Mouse (Mus musculus) lung, adult 18-20 months (tissue): ENCODE data around the gene Aldh18a1.
"Not testable (repeated sequence)": the region's sequence is repeated elsewhere in the genome, so short reads cannot be mapped to it uniquely, and the experiment has no call there.

Experiments used
- DNase-seq, 2 experiments: peaks; one replicate each; pipeline ENCODE4 v3.0.0; 2022; ENCODE audit warnings: mixed read lengths in 2 of 2

Aldh18a1 gene

DNA sequence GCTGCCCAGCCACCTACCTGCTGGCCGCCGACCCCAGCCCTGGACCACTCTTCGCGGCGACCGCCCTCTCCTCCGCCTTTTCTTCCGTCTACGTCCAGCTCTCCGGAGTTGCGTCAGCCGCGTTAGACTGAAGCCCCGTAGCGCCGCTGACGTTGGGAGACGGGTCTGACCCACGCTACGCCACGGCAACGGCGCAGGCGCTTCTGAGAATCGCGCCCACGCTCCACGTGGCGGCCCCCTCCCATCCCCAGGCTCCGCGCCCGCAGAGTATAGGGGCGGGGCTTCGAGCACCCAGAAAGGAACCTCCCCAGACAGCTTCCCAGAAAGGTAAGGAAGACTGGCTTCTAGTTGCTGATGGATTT is at the start of gene Aldh18a1:
Aldh18a1 (minus strand) TSS at position 171 of the 362 bp plus-strand sequence.
- peak; percentile 90 to 92 for DNase-seq

- peak; percentile 40 to 47 for DNase-seq
Observed at GRCm38 (mm10) chr19:40637601-40638000, 49.3 kb upstream of the Aldh18a1 start.

DNA sequence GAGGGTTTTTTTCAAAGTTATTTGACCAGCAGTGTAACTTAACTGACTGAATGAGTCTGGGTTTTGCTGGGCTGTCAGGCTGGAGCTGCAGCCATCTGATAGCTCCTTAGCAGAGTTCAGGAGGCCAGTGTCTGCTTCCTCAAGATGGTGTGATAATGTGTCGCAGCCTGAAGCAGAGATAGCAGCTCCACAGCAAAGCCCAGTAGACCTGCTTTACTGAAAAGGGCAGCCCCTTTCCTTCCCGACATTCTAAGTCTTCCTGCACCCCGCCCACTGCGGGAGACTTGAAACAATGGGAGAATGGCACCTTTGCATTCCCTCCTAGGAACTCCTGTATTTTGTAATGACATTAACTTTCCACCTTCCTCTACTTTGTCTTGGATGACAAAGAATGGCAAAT is 48.8 kb upstream of the Aldh18a1 start:
- peak; percentile 57 to 74 for DNase-seq

DNA sequence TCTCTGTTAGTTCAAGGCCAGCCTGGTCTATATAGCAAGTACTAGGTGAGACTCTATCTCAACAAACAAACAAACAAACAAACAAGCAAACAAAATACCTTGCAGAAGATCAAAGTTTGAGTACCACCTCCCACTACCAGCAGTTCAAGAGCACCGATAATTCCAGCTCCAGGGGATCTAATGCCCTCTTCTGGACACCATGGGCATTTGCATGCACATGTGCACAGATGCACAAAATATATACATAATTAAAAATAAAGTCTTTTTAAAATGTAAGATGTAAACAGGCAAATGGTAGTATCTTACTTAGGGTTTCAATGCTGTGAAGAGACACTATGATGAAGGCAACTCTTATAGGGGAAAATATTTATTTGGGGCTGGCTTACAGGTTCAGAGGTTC is 44.9 kb upstream of the Aldh18a1 start:
- no peak for DNase-seq

- no peak for DNase-seq
Observed at GRCm38 (mm10) chr19:40632668-40633067, 44.4 kb upstream of the Aldh18a1 start.

GRCm38 (mm10) chr19:40632193-40632592 is 43.9 kb upstream of the Aldh18a1 start:
- no peak for DNase-seq

DNA sequence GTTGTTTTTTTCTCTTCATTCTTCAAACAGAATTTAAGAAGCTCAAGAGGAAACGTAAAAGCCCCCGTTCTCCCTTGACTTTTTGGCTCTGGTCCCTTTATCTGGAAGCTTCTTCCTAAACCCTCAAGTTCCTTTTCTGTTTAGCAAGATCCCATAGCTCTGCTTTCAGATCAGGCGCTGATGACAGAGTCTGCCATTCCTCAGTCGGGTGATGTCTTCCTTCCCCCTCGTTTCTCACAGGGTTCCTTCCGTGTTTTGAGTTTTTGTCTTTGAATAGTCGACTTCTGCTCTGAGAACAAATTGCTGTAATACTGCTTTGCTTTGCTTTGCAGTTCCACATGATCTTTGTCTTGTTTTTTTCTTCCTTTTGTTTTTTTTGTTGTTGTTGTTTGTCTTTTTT is 42.3 kb upstream of the Aldh18a1 start:
- DNase-seq = no peak

- DNase-seq = no peak
Observed at GRCm38 (mm10) chr19:40630096-40630495, 41.8 kb upstream of the Aldh18a1 start.

DNA sequence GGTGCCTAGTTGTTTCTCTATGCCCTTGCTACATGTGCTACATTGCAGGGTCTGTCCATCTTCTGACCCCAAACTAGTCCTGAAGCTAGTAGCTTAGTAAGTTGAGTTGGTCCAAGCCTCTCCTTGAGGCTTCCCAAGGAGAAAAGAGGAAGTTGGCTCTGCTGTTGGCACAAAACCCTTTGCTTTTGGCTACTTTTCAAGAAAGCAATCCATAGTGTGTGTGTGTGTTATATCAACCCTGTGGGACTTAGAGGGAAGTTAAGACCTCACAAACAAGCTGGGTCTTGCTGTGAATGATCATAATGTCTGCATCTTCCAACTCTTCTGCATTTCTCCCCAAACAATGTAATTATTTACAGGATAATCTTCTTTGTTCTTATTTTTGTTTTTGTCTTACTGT is 40.7 kb upstream of the Aldh18a1 start:
- no peak for DNase-seq

GRCm38 (mm10) chr19:40625935-40626334 is 37.7 kb upstream of the Aldh18a1 start:
- DNase-seq = no peak

DNA sequence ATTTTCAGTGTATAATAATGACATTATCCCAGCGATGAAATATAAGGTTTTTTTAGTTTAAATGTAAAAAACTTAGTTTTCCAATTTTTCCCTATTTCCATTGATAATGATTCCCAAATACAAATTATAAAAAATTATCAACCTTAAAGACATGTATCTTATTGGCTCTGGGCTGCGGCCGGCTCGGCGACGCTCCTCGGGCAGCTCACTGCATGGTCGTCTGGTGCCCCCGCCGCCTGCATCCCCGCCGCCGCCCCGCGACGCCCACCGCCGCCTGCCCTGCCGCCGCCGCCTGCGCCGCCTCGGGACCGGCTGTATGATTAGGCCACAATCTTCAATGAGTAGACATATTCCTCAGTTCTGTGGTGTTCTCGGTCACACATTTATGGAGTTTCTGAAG is 33.4 kb upstream of the Aldh18a1 start:
- not testable (repeated sequence) for DNase-seq

- no peak for DNase-seq
Observed at GRCm38 (mm10) chr19:40616021-40616420, 27.8 kb upstream of the Aldh18a1 start.

GRCm38 (mm10) chr19:40614811-40615210 is 26.5 kb upstream of the Aldh18a1 start:
- no peak for DNase-seq

GRCm38 (mm10) chr19:40611830-40612506 is 23.7 kb upstream of the Aldh18a1 start, which contains the start of the genes Tctn3 and Entpd1:
Tctn3 (minus strand) TSS chr19:40612233.
Entpd1 (plus strand) TSS chr19:40612366.
- peak; percentile 96 to 97 for DNase-seq

- DNase-seq = no peak
Observed at GRCm38 (mm10) chr19:40607676-40608075, 19.4 kb upstream of the Aldh18a1 start.

- DNase-seq = no peak
Observed at GRCm38 (mm10) chr19:40605189-40605588, 16.9 kb upstream of the Aldh18a1 start.

GRCm38 (mm10) chr19:40601870-40602269 is 13.6 kb upstream of the Aldh18a1 start:
- no peak for DNase-seq

DNA sequence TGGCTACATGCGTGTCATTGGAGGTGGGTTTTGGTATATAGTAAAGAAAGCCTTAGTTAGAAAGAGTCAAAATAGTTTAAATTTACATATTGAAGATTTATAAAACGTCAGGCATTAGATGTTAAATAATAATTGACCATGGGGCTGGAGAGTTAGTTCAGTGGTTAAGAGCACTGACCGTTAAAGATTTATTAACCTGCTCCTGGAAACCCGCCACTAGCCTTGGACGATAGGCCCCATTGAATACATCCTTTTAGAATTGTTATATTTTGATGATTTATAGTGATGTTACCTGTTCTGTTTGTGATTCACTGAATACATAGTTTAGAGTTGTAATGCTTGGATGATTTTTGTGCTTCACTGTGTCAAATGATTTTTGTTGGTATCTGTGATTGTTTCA is 12.6 kb upstream of the Aldh18a1 start:
- not testable (repeated sequence) for DNase-seq

DNA sequence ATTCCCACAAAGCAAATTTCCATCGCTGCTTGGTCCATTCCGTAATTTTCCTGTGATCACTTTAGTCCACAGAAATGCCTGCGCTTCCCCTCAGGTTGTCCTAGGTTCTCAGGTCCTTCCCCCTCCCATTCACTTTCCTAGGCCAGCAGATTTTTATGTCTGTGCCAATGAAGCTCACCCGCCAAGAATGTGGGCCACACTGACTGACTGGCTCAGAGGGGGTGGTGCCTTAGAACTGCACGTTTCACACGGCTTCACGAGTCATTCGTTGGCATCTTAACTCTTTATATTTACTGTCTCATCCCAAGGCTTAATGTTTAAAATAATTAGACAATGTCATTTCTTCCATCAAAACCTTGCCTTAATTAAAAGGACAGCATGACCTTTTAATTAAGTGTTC is 7.6 kb upstream of the Aldh18a1 start:
- no peak for DNase-seq

- DNase-seq = no peak
Observed at GRCm38 (mm10) chr19:40595231-40595630, 7.0 kb upstream of the Aldh18a1 start.

DNA sequence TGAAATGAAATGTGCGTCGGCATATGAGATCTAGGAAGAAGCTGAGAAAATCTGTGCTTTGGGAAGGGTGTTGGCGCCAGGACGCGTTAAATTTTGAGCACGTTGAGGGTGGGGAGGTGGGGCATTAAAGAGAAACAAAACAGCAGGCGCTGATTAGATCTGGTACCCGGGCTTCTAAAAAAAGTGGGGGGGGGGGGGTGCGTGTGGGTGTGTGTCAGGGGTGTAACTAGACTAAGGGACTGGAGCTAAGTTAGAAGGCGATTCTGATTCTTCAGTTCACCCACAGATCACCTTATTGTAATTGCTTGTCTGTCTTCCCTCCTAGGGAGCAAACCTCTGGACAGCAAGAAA is 1.2 kb upstream of the Aldh18a1 start:
- no peak for DNase-seq

GRCm38 (mm10) chr19:40588847-40589529 is 725 bp upstream of the Aldh18a1 start:
- peak; percentile 88 to 90 for DNase-seq

DNA sequence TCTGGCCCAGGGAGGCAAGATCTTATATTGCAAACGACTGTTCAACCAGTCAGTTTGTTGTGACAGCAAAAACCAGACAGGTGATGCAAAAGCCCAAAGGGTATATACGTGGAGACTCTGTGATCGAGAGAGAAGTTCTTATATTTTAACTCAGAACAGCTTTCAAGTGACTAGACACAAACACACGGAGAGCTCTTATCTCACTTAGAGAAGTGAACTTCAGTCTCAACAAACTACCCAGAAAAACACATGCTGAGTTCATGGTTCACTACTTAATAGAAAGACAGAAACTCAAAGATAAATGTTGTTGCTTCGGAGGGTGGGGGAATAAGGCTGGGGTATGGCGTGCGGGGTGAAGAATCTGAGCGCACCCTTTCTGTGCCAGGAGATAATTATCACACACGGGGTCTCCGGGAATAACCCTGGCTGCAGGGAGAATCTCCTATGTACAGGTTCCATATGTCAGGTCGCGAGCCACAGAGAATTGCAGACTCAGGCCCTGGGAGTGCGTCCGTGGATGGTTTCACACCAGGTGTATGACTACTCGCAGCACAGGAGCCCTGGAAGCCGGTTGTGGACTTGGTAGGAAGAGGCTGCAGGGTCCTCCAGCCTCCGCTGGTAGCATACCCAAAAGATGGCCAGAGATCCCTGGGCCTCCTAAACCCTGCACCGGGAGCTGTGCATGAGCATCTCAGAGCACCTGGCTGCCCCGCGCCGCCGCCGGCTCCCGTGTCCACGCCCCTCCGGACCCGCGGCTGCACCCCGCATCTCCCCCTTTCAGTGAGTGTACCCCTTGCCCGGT is 571 bp downstream of the Aldh18a1 start:
- DNase-seq = no peak

DNA sequence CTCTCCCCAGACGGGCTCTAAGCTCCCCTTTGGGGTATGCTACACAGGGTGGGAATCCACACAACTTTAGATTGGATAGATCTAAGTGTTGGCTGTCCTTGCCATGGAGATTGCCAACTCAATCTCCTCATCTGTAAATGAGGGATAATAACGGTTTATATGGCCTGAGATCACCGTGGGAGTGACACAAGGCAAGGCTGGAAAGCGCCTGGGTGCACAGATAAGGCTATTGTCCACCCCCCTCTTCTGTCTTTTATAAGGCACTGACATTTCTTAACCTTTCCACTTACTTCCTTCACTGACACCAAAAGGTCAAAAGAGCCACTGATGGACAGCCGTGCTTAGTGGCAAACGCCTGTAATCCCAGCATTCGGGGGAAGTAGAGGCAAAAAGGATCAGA is 1.4 kb downstream of the Aldh18a1 start:
- no peak for DNase-seq
